In genomic region chr1:43256078-43256477, GRCm38 (mm10) we compare ENCODE assay signal across 14 mouse cellular contexts. TPM values are rescaled to one million over a fixed set of nuclear protein-coding genes. Genes with fewer than 3 reads are reported as not detected.
"Had no signal": no experiment of that assay in that cellular context is flagged by ENCODE, and none has a peak within 500 bp of the region (broad histone marks: within the 10 kb centered on the region; RNA-seq: fewer than 3 reads in every experiment).

No protein-coding gene starts in this region.

- H3K9me3 ChIP-seq: limb, embryonic 10.5 days; liver, embryonic 15.5 days; midbrain, embryonic 15.5 days; neural tube, embryonic 13.5 days had no signal

- H3K36me3 ChIP-seq: limb, embryonic 10.5 days; liver, embryonic 15.5 days; midbrain, embryonic 15.5 days; neural tube, embryonic 13.5 days had no signal

- H3K27ac ChIP-seq: layer of hippocampus, adult 2 months; left cerebral cortex, adult 2 months; limb, embryonic 10.5 days; liver, embryonic 15.5 days; midbrain, embryonic 15.5 days; neural tube, embryonic 13.5 days had no signal

- H3K4me1 ChIP-seq: limb, embryonic 10.5 days; liver, embryonic 15.5 days; midbrain, embryonic 15.5 days; neural tube, embryonic 13.5 days had no signal

- H3K27me3 ChIP-seq: liver, embryonic 15.5 days; midbrain, embryonic 15.5 days; neural tube, embryonic 13.5 days had no signal

- H3K9ac ChIP-seq: liver, embryonic 15.5 days; midbrain, embryonic 15.5 days; neural tube, embryonic 13.5 days had no signal

- DNase-seq: kidney, postnatal 10 days; kidney, postnatal 4 days; lung, adult 2 months; lung, postnatal 36 days; retina, postnatal 1 day; right cerebral cortex, postnatal 4 days; thymus, postnatal 36 days had no signal

- H3K4me3 ChIP-seq: layer of hippocampus, adult 2 months; left cerebral cortex, adult 2 months; limb, embryonic 10.5 days; liver, embryonic 15.5 days; midbrain, embryonic 15.5 days; neural tube, embryonic 13.5 days had no signal

RNA-seq across cellular contexts. Expression of gene Fhl2, which starts 59.3 kb away (rescaled TPM):
- total RNA-seq: megakaryocyte progenitor cell, adult 5-6 weeks had no signal
